Mouse (Mus musculus) MEL (cell line): ENCODE data around the gene Psmb11. TPM values are rescaled to one million over a fixed set of nuclear protein-coding genes. Genes with fewer than 3 reads are reported as not detected.

Source experiments
- DNase-seq: peaks from one replicate; pipeline ENCODE4 v3.0.0; 2011; ENCODE audit warnings: low read depth, low spot score
- H3K27ac ChIP-seq: 2 replicates; pipeline ENCODE4 v1.5.1; 2012; ENCODE audit warnings: low read depth, mild to moderate bottlenecking, control low read depth, low read length, moderate library complexity; ENCODE audit not compliant: control insufficient read depth
- H3K27me3 ChIP-seq, 2 experiments: fragments of 150-350 bp in 1 of 2; sonication (generic) in 1 of 2; 2 replicates each; pipeline ENCODE4 v1.6.1; 2012; ENCODE audit warnings: low read length in 2 of 2, mild to moderate bottlenecking in 2 of 2, improper control_type of control experiment in 1 of 2, moderate library complexity in 1 of 2; ENCODE audit not compliant: insufficient read depth in 2 of 2, control insufficient read depth in 1 of 2
- H3K36me3 ChIP-seq, 2 experiments: 2 replicates each; pipeline ENCODE4 v1.6.1; 2012 to 2014; ENCODE audit warnings: low read length in 2 of 2, improper control_type of control experiment in 1 of 2, inconsistent platforms in 1 of 2, mild to moderate bottlenecking in 1 of 2; ENCODE audit not compliant: insufficient read depth in 2 of 2, control insufficient read depth in 1 of 2
- H3K4me1 ChIP-seq, 2 experiments: fragments of 150-350 bp in 1 of 2; sonication (generic) in 1 of 2; 2 replicates each; pipeline ENCODE4 v1.6.1; 2012; ENCODE audit warnings: low read length in 2 of 2, improper control_type of control experiment in 1 of 2, mild to moderate bottlenecking in 1 of 2; ENCODE audit not compliant: insufficient read depth in 2 of 2, control insufficient read depth in 1 of 2
- H3K4me3 ChIP-seq, 2 experiments: fragments of 150-350 bp in 1 of 2; sonication (generic) in 1 of 2; 2 replicates each; pipeline ENCODE4 v1.5.1; 2012; ENCODE audit warnings: low read depth in 2 of 2, low read length in 2 of 2, mild to moderate bottlenecking in 2 of 2, moderate library complexity in 2 of 2, control low read depth in 1 of 2, improper control_type of control experiment in 1 of 2; ENCODE audit not compliant: control insufficient read depth in 1 of 2, insufficient read depth in 1 of 2
- H3K79me2 ChIP-seq: 2 replicates; pipeline ENCODE4 v1.6.1; 2012; ENCODE audit warnings: mild to moderate bottlenecking, low read length, moderate library complexity; ENCODE audit not compliant: control insufficient read depth, poor library complexity, insufficient read depth
- H3K9ac ChIP-seq: 2 replicates; pipeline ENCODE4 v1.6.1; 2012; ENCODE audit warnings: low read depth, mild to moderate bottlenecking, control low read depth, low read length, moderate library complexity; ENCODE audit not compliant: control insufficient read depth, poor library complexity, severe bottlenecking
- H3K9me3 ChIP-seq: fragments of 150-350 bp; sonication (generic); replicated peaks from 2 replicates; pipeline ENCODE4 v1.6.1; 2012; ENCODE audit warnings: mild to moderate bottlenecking, low read length, improper control_type of control experiment, moderate library complexity; ENCODE audit not compliant: insufficient read depth
- CHD1 ChIP-seq: IDR thresholded peaks from 2 replicates; pipeline ENCODE4 v1.6.1; 2012; ENCODE audit warnings: low read depth, mild to moderate bottlenecking, inconsistent platforms, low read length, improper control_type of control experiment
- CHD2 ChIP-seq: IDR thresholded peaks from 2 replicates; pipeline ENCODE4 v1.6.1; 2011; ENCODE audit warnings: low read length, improper control_type of control experiment
- EP300 ChIP-seq, 2 experiments: IDR thresholded peaks; 2 replicates each; pipeline ENCODE4 v1.6.1; 2011; ENCODE audit warnings: improper control_type of control experiment in 2 of 2, low read length in 2 of 2, low read depth in 1 of 2, mild to moderate bottlenecking in 1 of 2
- GATA1 ChIP-seq: IDR thresholded peaks from 2 replicates; pipeline ENCODE4 v1.6.1; 2011; ENCODE audit warnings: low read depth, low read length, improper control_type of control experiment
- JUND ChIP-seq: IDR thresholded peaks from 2 replicates; pipeline ENCODE4 v1.6.1; 2011; ENCODE audit warnings: low read depth, mild to moderate bottlenecking, improper control_type of control experiment, low read length
- KAT2A ChIP-seq: conservative IDR thresholded peaks from 2 replicates; pipeline ENCODE4 v1.6.1; 2012; ENCODE audit warnings: low read depth, low read length, improper control_type of control experiment, inconsistent platforms
- MAFK ChIP-seq: IDR thresholded peaks from 2 replicates; pipeline ENCODE4 v1.6.1; 2011; ENCODE audit warnings: low read depth, mild to moderate bottlenecking, low read length, improper control_type of control experiment, borderline replicate concordance
- MEF2A ChIP-seq: IDR thresholded peaks from 2 replicates; pipeline ENCODE4 v1.6.1; 2014; ENCODE audit warnings: low read depth, mild to moderate bottlenecking, inconsistent platforms, low read length, improper control_type of control experiment; ENCODE audit not compliant: poor library complexity, insufficient replicate concordance, severe bottlenecking; ENCODE audit errors: extremely low read depth
- MYB ChIP-seq: IDR thresholded peaks from 2 replicates; pipeline ENCODE4 v1.6.1; 2011; ENCODE audit warnings: mild to moderate bottlenecking, low read depth, low read length, improper control_type of control experiment
- POLR2AphosphoS2 ChIP-seq: IDR thresholded peaks from 2 replicates; pipeline ENCODE4 v1.6.1; 2011; ENCODE audit warnings: low read length, improper control_type of control experiment
- RAD21 ChIP-seq: IDR thresholded peaks from 2 replicates; pipeline ENCODE4 v1.6.1; 2011; ENCODE audit warnings: mild to moderate bottlenecking, low read depth, low read length, improper control_type of control experiment
- RCOR1 ChIP-seq: IDR thresholded peaks from 2 replicates; pipeline ENCODE4 v1.6.1; 2012; ENCODE audit warnings: low read depth, mild to moderate bottlenecking, inconsistent platforms, low read length, improper control_type of control experiment
- SIN3A ChIP-seq: IDR thresholded peaks from 2 replicates; pipeline ENCODE4 v1.6.1; 2012; ENCODE audit warnings: low read length, improper control_type of control experiment, inconsistent platforms
- SMC3 ChIP-seq: IDR thresholded peaks from 2 replicates; pipeline ENCODE4 v1.6.1; 2011; ENCODE audit warnings: low read depth, low read length, improper control_type of control experiment
- TBP ChIP-seq: IDR thresholded peaks from 2 replicates; pipeline ENCODE4 v1.8.0; 2011; ENCODE audit warnings: low read depth, low read length, improper control_type of control experiment
- USF2 ChIP-seq, 2 experiments: IDR thresholded peaks; 2 replicates each; pipeline ENCODE4 v1.6.1; 2011 to 2012; ENCODE audit warnings: improper control_type of control experiment in 2 of 2, low read length in 2 of 2, borderline replicate concordance in 1 of 2, inconsistent platforms in 1 of 2, low read depth in 1 of 2, mild to moderate bottlenecking in 1 of 2; ENCODE audit not compliant: insufficient read depth in 1 of 2
- ZC3H11A ChIP-seq: IDR thresholded peaks from 2 replicates; pipeline ENCODE4 v1.6.1; 2012; ENCODE audit warnings: low read depth, mild to moderate bottlenecking, inconsistent platforms, low read length, improper control_type of control experiment
- ZMIZ1 ChIP-seq: IDR thresholded peaks from 2 replicates; pipeline ENCODE4 v1.6.1; 2012; ENCODE audit warnings: low read depth, mild to moderate bottlenecking, inconsistent platforms, low read length, improper control_type of control experiment, moderate library complexity
- ZNF384 ChIP-seq: IDR thresholded peaks from 2 replicates; pipeline ENCODE4 v1.6.1; 2012; ENCODE audit warnings: low read depth, mild to moderate bottlenecking, inconsistent platforms, low read length, improper control_type of control experiment
- polyA plus RNA-seq, 2 experiments: library from polyadenylated mRNA; stranded (reverse) in 1 of 2; unstranded in 1 of 2; fragments of >175 nt in 1 of 2; fragments of >200 nt in 1 of 2; gene quantifications; 2 replicates each; pipeline versions ENCODE4 v1.2.1 to v1.2.4; 2012; ENCODE audit warnings: low replicate concordance in 2 of 2, low read depth in 1 of 2; ENCODE audit not compliant: insufficient read length in 2 of 2, insufficient read depth in 1 of 2, missing spikeins in 1 of 2
- total RNA-seq: library from RNA; depleted of rRNA; stranded (reverse); fragments of 300-350 nt; gene quantifications from 2 replicates; pipeline ENCODE4 v1.2.3, GENCODE M21; 2012; rRNA removed

Psmb11 gene
- total RNA-seq, result not detected in 2 replicates
- polyA plus RNA-seq, result under 1 TPM in 1 of 2 experiments, not detected in 1; 0.06 TPM

GRCm38 (mm10) chr14:54621133-54621532, at the start of gene Psmb11:
TSS of gene Psmb11 (plus strand) at chr14:54621433.
- Histone ChIP-seq H3K9ac (no peak within 1 kb of the TSS), H3K27me3 (no peaks in the 10 kb centered on the region), H3K4me1 (peaks cover 2 to 13% of the 10 kb centered on the region in 2 experiments; a peak in 3 of 4 replicates), H3K79me2 (peaks cover 14% of the 10 kb centered on the region), H3K9me3 (no peaks in the 10 kb centered on the region), H3K27ac (no peak within 1 kb of the TSS), H3K4me3 (no peak within 1 kb of the TSS), H3K36me3 (peaks cover 0 to 9% of the 10 kb centered on the region in 2 experiments; a peak in 2 of 4 replicates)
- no peak for DNase-seq
- TF ChIP-seq POLR2AphosphoS2 (no peak), ZC3H11A (no peak), CHD2 (no peak), GATA1 (no peak), MAFK (no peak), USF2 (IDR thresholded peaks at IDR 0.05; ENCODE audit: borderline replicate concordance in 1 of 2, insufficient read depth in 1 of 2, low read depth in 1 of 2, low read length in 2 of 2) (no peak), EP300 (IDR thresholded peaks at IDR 0.05; ENCODE audit: low read depth in 1 of 2, low read length in 2 of 2) (no peak), RAD21 (no peak), ZMIZ1 (no peak), KAT2A (no peak), SMC3 (no peak), MEF2A (no peak), TBP (no peak), MYB (no peak)

- Histone ChIP-seq H3K4me3 (no peak overlapping the region), H3K36me3 (0 out of 4 replicates have a peak, but pooled peaks cover 0 to 5% of the 10 kb centered on the region in 2 experiments), H3K9ac (no peak overlapping the region), H3K27me3 (no peaks in the 10 kb centered on the region), H3K27ac (no peak overlapping the region), H3K4me1 (peaks cover 6 to 16% of the 10 kb centered on the region in 2 experiments), H3K79me2 (no peaks in the 10 kb centered on the region), H3K9me3 (no peaks in the 10 kb centered on the region)
- no peak for DNase-seq
- TF ChIP-seq CHD1 (no peak), RCOR1 (no peak), TBP (no peak), JUND (no peak), CHD2 (no peak), SIN3A (no peak), ZNF384 (no peak), SMC3 (no peak), GATA1 (no peak)
These were observed 49.1 kb upstream of the Psmb11 start for GRCm38 (mm10) chr14:54572122-54572521.
